Mouse (Mus musculus) embryonic facial prominence, embryonic 10.5 days (tissue): ENCODE results near the gene Zmiz2. TPM values are rescaled to one million over a fixed set of nuclear protein-coding genes. Genes with fewer than 3 reads are reported as not detected.
A peak's percentile ranks its signal among the peaks of the same experiment; 100 is the strongest.
"Not testable (repeated sequence)": the region's sequence is repeated elsewhere in the genome, so short reads cannot be mapped to it uniquely, and the experiment has no call there.

Source experiments
- DNase-seq: peaks from one replicate; pipeline ENCODE4 v3.0.0-alpha.2; 2017; ENCODE audit warnings: low spot score
- H3K27ac ChIP-seq: fragments of 300-500 bp; sonication (generic); replicated peaks from 2 replicates; pipeline ENCODE4 v1.5.1; 2016; ENCODE audit warnings: mild to moderate bottlenecking
- H3K27me3 ChIP-seq: fragments of 300-500 bp; sonication (generic); replicated peaks from 2 replicates; pipeline ENCODE4 v1.6.1; 2016; ENCODE audit warnings: low read depth, mild to moderate bottlenecking; ENCODE audit not compliant: poor library complexity, severe bottlenecking
- H3K36me3 ChIP-seq: fragments of 300-500 bp; sonication (generic); replicated peaks from 2 replicates; pipeline ENCODE4 v1.6.1; 2016; ENCODE audit warnings: mild to moderate bottlenecking, moderate library complexity
- H3K4me1 ChIP-seq: fragments of 300-500 bp; sonication (generic); 2 replicates; pipeline ENCODE4 v1.6.1; 2016
- H3K4me3 ChIP-seq: fragments of 300-500 bp; sonication (generic); 2 replicates; pipeline ENCODE4 v1.5.1; 2016; ENCODE audit warnings: mild to moderate bottlenecking, moderate library complexity
- H3K9me3 ChIP-seq: fragments of 300-500 bp; sonication (generic); 2 replicates; pipeline ENCODE4 v1.6.1; 2016; ENCODE audit warnings: mild to moderate bottlenecking
- WGBS: fragments of 180-500 bp; shearing (Covaris S2); methylation state at CpG from one replicate; pipeline ENCODE4 v1.1.7; 2016; 5-methylcytosine and 5-hydroxymethylcytosine counted together
- microRNA-seq: library from miRNA; unstranded; fragments of <30 nt; microRNA quantifications from one replicate; pipeline ENCODE4, GENCODE M21; 2017
- polyA plus RNA-seq: library from polyadenylated mRNA; unstranded; fragments of >200 nt; fragmentation: Nextera tagmentation; extraction: Ambion mirVana; gene quantifications from 2 replicates; pipeline ENCODE4 v1.2.1, GENCODE M21; 2016

Zmiz2 gene
- polyA plus RNA-seq, 1 experiment from 2014 or later, result 13.6 TPM

DNA sequence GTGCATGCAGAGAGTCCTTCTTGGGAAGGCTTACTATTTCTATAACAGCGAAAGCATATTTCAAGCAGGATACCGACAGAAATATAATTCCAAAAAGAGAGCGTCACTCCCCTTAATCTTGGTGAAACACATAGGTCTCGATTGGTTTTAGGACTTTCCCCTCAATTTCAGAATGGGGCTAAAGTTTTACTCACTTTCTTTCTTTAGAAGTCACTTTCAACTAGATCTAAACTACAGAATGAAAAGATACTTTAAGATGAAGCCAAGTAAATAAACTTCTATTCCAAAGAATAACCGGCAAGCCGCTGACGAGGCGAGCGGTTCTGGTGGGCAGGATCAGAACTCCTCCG, 54.8 kb downstream of the Zmiz2 start:
- DNase-seq, result no peak
- under 1% methylated on average over 10 of the region's 10 CpGs for WGBS
- Histone ChIP-seq H3K4me1 (peaks cover 10% of the 10 kb centered on the region), H3K36me3 (peaks cover 31% of the 10 kb centered on the region), H3K4me3 (peak overlapping the region; percentile 71), H3K27me3 (no peaks in the 10 kb centered on the region), H3K27ac (peak overlapping the region; percentile 93), H3K9me3 (peaks cover 3% of the 10 kb centered on the region; the same call in 1 of the 2 replicates)

DNA sequence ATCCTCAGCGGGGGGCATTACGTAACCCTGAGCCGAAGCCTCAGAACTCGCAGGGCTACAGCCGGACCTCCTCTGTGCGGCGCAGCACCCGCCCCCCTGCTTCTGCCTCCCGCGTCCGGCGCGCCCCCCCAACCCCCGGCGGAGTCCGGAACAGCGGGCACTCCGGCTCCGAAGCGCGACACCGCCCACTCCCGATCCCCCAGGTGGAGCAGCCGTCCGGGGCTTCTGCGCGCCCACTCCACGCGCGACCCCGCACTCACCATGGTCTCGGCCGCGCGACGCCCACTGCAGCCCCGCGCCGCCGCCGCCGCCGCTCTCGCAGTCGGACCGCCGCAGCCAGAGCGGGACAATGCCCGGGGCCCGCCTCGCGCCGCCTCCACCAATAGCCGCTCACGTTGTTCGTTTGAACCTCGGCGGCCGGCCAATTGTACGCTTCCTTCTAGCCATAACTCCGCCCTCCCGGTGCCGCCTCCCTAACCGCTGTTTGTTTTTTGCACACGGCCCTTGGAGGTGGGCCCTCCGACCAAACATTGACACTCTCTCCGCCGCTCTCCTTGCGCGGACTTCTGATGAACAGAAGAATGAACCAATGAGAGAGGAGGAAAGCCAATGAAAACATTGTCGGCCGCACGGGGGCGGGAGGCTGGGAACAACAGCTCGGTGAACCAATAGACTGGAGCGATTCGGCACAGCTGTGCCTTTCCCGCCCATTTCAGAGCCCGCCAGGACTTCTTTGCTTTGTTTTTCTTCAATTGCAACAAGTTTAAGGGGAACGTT, 55.4 kb downstream of the Zmiz2 start, which contains the start of gene H2afv:
TSS of gene H2afv (minus strand) at position 367 of the 777 bp plus-strand sequence.
- no peaks in the 10 kb centered on the region for H3K27me3 ChIP-seq
- H3K9me3 ChIP-seq, result peaks cover 3% of the 10 kb centered on the region; the same call in 1 of the 2 replicates
- peaks cover 10% of the 10 kb centered on the region for H3K4me1 ChIP-seq
- peak within 1 kb of the TSS; percentile 71 for H3K4me3 ChIP-seq
- peaks cover 25% of the 10 kb centered on the region for H3K36me3 ChIP-seq
- under 1% methylated on average over 80 of the region's 80 CpGs for WGBS
- DNase-seq, result peak; percentile 99
- peak within 1 kb of the TSS; percentile 93 for H3K27ac ChIP-seq

DNA sequence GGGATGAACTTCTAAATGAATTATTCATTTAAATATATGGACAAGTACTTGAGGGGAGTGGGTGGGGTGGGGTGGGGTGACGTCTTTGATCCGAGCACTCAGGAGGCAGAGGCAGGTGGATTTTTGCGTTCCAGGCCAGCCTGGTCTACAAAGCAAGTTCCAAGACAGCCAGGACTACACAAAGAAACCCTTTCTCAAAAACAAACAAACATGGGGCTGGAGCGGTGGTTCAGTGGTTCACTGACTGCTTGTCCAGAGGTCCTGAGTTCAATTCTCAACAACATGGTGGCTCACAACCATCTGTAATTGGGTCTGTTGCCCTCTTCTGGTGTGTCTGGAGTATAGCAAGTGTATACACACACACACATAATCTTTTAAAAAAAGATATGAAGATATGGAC, 56.6 kb downstream of the Zmiz2 start:
- H3K9me3 ChIP-seq, result peaks cover 3% of the 10 kb centered on the region; the same call in 1 of the 2 replicates
- peak overlapping the region; percentile 93 for H3K27ac ChIP-seq
- H3K4me1 ChIP-seq, result peaks cover 10% of the 10 kb centered on the region
- no peaks in the 10 kb centered on the region for H3K27me3 ChIP-seq
- no peak for DNase-seq
- H3K4me3 ChIP-seq, result 0 out of 2 replicates have a peak overlapping the region, but pooled peaks have one; percentile 71
- H3K36me3 ChIP-seq, result peaks cover 21% of the 10 kb centered on the region
- whole genome bisulfite sequencing, result 81% methylated on average over 4 of the region's 4 CpGs

DNA sequence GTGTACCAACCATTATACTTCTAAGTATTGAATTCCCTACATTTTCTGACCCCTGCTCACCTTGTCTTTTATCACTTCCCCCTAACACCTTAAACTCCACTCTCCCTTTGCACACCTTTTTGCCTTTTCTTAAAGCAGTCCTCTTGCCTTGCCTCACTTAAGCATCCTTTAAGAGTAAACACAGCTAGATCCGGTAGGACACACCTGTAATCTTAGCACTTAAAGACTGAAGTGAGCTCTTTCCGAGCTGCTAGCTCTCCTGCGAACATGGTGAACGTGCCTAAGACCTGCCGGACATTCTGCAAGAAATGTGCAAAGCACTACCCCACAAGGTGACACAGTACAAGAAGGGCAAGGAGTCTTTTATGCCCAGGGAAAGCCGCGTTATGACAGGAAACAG, 57.1 kb downstream of the Zmiz2 start:
- Histone ChIP-seq H3K4me3 (no peak overlapping the region), H3K4me1 (peaks cover 10% of the 10 kb centered on the region), H3K27ac (no peak overlapping the region), H3K9me3 (peaks cover 3% of the 10 kb centered on the region; the same call in 1 of the 2 replicates), H3K36me3 (peaks cover 16% of the 10 kb centered on the region), H3K27me3 (no peaks in the 10 kb centered on the region)
- WGBS, result 92% methylated on average over 7 of the region's 7 CpGs
- DNase-seq, result no peak

DNA sequence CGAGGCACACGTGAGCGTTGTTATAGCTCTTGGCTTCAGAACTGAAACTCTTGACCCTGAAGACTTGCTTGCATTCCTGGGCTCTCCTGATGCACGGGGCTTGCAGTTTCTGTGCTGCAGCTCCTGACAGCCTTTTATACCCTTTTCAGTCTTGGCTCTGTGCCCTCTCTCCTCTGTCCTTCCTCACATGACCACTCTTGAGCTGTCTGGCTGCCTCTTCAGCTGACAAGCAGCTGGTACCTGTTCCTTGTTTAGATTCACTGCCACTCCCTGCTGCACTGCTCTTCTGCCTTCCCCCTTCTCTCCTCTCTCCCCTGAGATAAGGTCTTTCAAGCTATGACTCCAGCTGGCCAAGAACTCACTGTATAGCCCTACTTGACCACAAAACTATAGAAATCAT, 58.6 kb downstream of the Zmiz2 start:
- Histone ChIP-seq H3K4me3 (no peak overlapping the region), H3K36me3 (0 out of 2 replicates have a peak, but pooled peaks cover 2% of the 10 kb centered on the region), H3K27ac (no peak overlapping the region), H3K4me1 (peaks cover 10% of the 10 kb centered on the region), H3K9me3 (peaks cover 3% of the 10 kb centered on the region; the same call in 1 of the 2 replicates), H3K27me3 (no peaks in the 10 kb centered on the region)
- no peak for DNase-seq
- 90% methylated on average over 4 of the region's 4 CpGs for WGBS

DNA sequence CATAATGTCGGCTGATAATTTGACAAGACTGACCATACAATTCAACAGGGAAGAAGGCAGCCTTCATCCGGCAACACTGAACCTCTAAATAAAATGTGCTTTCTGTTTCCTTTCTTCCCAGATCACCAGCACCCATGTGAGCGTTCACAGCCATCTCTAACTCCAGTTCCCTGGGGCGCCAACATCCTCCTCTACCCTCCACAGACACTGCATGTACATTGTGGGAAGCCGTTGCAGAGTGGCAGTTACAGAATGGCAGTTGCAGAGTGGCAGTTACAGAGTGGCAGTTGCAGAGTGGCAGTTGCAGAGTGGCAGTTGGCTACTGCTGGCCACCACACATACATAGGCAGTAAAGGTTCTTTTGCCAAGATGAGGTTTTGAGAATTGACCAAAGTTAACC, 59.3 kb downstream of the Zmiz2 start:
- H3K36me3 ChIP-seq, H3K27me3 ChIP-seq, DNase-seq, H3K9me3 ChIP-seq, H3K27ac ChIP-seq, H3K4me1 ChIP-seq, H3K4me3 ChIP-seq: not testable (repeated sequence)
- 92% methylated on average over 5 of the region's 5 CpGs for WGBS

Small RNAs within 50 kb of the gene (microRNA-seq; reads per million reads assigned to microRNA genes)
- not detected for gene Mir7651

Other genes with a start within 250 kb of the Zmiz2 start
- 0.20 and 0.57 TPM in 2 replicates for gene A730071L15Rik, start 189.0 kb upstream of the Zmiz2 start, polyA plus RNA-seq
- 51.9 and 55.6 TPM in 2 replicates for gene Nudcd3, start 188.7 kb upstream of the Zmiz2 start, polyA plus RNA-seq
- 0.04 TPM in 1 of 2 replicates, not detected in the other for gene Npc1l1, start 158.9 kb upstream of the Zmiz2 start, polyA plus RNA-seq
- 128 and 143 TPM in 2 replicates for gene Ddx56, start 121.3 kb upstream of the Zmiz2 start, polyA plus RNA-seq
- gene Tmed4, start 114.2 kb upstream of the Zmiz2 start, polyA plus RNA-seq, result 118 and 123 TPM in 2 replicates
- gene Ogdh, start 97.4 kb upstream of the Zmiz2 start, polyA plus RNA-seq, result 108 and 114 TPM in 2 replicates
- gene Ppia, start 26.4 kb downstream of the Zmiz2 start, polyA plus RNA-seq, result 6,156 and 6,219 TPM in 2 replicates
- 746 and 786 TPM in 2 replicates for gene H2afv, start 55.4 kb downstream of the Zmiz2 start, polyA plus RNA-seq
- gene Purb, start 86.8 kb downstream of the Zmiz2 start, polyA plus RNA-seq, result 17.5 and 17.7 TPM in 2 replicates
- 0.75 and 1.1 TPM in 2 replicates for gene Myo1g, start 131.9 kb downstream of the Zmiz2 start, polyA plus RNA-seq
- 109 and 114 TPM in 2 replicates for gene Ccm2, start 157.8 kb downstream of the Zmiz2 start, polyA plus RNA-seq
- 9.8 and 10.5 TPM in 2 replicates for gene Nacad, start 217.0 kb downstream of the Zmiz2 start, polyA plus RNA-seq
- gene Tbrg4, start 237.0 kb downstream of the Zmiz2 start, polyA plus RNA-seq, result 66.9 and 74.2 TPM in 2 replicates
- gene Wap, start 249.6 kb downstream of the Zmiz2 start, polyA plus RNA-seq, result not detected in 2 replicates